Mouse (Mus musculus) WW6 (cell line): ENCODE data around the gene Garnl3.
"Not testable (repeated sequence)": the region's sequence is repeated elsewhere in the genome, so short reads cannot be mapped to it uniquely, and the experiment has no call there.

Source experiments
- DNase-seq: peaks from one replicate; pipeline ENCODE4 v3.0.0-alpha.2; 2013; ENCODE audit warnings: low read depth, low spot score

The Garnl3 gene

DNA sequence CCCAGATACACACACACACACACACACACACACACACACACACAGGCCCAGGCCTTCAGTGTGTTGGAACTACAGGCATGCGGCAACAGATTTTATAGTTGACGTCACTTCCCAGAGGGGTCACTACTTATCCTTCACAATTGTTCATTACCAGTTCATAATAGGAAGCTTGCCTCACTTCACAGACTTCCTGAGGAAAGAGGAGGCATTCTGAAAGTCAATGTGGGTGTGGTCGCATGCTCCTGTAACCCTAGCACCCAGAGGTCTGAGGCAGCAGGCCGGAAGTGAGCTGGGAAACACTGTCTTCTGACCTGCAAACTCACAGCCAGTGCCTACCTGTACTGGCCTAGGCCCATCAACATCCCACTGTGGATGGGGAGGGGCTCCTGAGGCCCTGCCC is 106.4 kb downstream of the Garnl3 start:
- DNase-seq, result no peak

DNA sequence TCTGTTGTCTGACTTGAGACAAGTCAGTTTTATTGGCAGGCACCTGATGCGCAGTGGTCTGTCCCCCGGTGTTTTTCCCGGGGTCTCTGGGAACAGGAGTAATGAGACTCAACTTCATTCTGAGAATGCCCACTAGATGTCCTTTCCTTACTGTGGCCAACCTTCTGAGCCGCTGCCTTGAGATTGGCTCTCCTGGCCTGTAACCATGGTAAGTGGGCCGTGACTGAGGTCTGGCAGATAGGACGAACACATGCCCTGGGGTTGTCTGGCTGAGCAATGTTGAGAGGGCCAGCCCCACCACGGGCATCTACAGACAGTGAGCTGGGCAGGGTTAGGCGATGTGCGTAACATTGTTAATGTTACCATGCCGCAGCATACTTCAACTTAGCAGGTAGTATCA is 106.9 kb downstream of the Garnl3 start:
- DNase-seq, result no peak

DNA sequence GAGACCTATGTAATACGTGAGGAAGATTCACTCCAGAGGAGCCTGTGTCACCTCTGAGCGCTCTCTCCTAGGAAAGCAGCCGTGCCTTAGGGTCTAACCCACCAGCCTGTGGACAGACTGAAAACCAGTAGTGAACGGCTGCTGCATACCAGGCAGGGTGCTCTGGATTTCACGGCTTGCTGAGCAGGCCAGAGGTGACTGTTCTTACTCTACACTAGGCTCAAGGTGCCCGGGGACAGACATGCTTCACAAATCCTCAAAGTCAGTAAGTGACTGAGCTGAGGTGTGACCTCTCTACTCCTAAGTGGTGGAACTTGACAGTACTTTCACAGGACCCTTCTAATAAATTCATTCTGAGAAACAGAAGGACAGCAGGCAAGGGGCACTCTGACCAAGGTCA is 108.6 kb downstream of the Garnl3 start:
- no peak for DNase-seq

DNA sequence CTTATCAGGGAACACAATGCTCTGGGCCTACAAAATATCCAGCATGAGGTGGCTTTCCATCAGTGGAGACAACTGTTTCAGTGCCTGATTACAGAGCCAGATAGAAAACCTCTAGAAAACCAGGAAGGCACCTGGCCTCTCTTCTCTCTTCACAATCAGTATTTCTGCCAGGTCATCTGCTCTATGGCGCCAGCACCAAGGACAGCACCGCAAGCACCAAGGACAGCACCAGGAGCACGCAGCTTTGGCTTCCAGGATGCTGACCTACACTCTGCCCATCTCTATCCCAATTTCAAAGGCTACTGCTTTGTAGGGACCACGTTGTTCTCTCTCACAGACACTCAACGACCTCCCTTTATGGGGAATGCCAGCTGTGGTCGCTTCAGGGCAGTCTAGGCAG is 113.4 kb downstream of the Garnl3 start:
- DNase-seq, result no peak

DNA sequence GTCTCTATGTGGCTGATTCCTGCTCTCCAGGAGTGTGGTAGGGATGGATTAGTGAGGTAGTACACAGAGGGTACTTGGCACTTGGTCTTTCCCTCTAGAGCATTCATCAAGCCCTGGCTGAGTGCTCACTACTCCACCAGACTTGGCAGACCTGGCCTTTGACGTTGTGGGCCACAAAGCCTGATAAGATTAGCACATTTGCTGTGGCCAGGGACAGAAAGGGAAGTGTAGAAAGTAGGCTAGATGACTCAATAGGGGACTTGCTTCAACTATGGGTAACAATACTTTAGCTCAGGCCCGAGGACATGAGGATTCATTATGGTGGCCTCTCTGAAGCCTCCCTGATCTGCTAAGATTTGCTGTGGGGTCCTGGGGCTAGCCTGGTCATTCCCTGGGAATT is 114.3 kb downstream of the Garnl3 start:
- DNase-seq, result no peak

DNA sequence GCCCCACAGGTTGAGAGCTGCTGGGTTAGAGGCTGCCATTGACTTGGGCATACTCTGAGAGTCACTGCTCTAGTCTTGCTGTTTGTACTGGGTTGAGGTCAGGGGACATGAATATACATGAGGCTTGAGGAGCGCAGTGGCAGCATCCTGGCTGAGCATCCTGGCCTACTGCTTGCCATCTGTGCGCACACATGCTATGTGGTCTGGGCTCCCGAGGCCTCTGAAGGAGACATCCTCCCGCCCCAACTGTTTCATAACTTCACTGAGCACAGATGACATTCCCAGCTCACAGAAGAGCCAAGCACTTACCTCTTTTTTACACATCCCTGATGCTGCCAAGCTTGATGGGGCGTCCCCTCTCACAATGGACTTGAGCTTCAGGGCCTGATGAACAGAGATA is 116.6 kb downstream of the Garnl3 start:
- no peak for DNase-seq

DNA sequence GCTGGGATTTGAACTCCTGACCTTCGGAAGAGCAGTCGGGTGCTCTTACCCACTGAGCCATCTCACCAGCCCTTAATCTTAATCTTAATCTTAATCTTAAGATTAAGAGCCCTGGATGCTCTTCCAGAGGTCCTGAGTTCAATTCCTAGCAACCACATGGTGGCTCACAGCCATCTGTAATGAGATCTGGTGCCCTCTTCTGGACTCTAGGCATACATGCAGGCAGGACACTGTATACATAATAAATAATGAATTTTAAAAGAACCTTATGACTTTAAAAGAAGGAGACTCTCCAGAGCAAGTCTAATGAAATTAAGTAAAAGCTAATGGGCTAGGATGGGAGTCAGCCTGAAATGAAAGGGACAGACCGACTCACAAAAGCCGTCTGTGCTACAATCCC is 122.4 kb downstream of the Garnl3 start:
- DNase-seq, result not testable (repeated sequence)

DNA sequence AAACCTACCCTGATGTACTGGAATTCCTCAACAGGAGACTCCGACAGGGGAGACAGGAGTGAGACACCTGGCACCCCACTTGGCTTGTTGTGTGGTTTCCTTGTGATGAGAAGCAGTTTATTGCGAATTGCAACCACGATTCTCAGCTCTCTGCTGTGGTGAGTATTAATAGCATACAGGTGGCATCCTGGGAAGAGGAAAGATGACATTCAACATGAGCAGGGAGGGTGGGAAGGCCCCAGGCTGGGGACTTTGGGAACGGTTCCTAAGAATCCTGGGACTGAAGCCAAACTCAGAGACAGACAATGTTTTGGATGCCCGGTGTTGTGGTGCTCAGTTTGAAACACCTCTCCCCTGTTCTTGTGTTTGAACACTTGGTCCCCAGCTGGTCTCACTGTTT is 126.4 kb downstream of the Garnl3 start:
- DNase-seq, result no peak

DNA sequence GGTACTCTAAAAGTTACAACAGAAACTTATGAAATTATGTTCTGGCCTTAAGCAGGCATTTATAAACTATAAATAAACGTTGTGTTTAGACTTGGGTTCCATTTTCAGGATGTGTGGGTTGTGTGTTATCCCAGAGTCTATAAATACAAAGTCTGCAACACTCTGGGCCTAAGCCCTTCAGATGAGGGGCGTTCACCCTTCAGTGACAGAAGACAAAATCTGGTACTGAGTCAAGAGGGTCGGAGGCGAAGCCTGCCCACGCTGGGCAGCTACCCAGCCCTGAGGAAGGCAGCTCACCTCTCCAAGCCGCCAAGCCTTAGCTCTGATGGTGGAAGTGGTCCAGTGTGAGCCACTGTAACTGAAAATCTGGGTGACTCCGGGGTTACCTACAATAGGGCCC is 129.3 kb downstream of the Garnl3 start:
- DNase-seq, result no peak

DNA sequence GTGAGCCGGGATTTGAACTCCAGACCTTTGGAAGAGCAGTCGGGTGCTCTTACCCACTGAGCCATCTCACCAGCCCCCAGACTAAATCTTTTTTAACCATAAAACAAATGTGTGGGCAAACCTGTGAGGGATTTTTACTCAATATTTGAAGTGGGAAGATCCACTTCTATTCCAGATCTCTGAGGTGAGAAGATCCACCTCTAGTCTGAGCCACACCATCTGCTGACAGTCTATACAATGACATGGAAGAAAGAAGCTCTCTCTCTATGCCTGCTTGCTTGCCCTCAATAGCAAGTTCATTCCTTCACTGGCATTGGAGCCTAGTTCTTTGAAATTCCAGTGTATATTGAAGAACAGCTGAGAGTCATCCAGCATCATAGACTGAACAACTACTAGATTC is 131.7 kb downstream of the Garnl3 start:
- no peak for DNase-seq

DNA sequence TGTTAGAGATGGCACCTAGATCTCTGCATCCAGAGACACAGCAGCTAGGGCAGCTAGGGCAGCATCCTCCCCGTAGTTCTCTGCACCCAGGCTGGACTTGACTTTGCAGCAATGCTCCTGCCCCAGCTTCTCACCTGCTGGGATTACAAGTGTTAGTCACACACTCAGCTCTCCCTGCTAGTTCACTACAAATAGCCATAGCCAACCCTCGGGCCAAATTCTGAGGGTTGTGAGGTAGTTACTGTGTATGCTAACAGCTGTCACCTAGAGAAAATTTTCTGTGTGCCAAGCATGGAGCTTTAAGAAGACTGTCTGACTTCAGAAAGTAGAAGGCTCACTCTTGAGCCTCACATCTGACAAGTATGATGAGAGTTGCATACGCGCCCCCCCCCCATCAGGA is 133.7 kb downstream of the Garnl3 start:
- no peak for DNase-seq

DNA sequence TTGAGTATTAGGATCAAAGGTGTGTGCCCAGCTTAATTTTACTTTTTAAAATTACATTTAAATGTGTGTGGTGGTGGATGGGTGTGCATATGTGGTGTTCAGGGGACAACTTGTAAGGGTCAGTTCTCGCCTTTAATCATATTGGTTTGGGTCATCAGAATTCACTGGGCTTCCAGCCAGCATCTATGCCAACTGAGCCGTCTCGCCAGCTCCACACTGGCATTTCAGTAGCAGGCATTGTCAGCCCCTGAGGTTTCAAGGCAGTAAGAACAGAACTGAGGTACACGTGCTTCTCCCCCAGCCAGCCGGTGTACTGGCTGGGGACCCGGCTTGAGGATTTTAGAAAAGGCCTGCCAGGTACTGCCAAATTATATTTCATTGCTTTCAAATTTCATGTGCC is 134.4 kb downstream of the Garnl3 start:
- no peak for DNase-seq

DNA sequence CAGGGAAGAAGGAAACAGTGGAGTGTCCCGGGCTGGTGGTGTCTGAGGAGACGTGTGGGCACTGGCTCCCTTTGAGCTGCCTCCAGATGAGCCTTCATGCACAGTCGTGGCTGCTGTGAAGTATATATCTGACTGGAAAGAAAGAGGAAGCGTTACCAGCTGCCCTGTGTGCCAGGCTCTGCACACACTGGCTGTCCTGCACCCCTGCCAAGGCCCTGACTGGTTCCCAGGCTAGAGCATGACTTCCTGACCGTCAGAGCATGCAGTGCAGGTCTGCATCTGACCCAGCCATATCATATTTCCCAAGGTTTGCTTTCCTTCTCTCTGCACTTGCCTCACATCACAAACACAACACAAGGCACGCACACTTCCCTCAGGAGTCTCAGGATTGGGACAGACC is 139.3 kb downstream of the Garnl3 start:
- DNase-seq, result no peak

DNA sequence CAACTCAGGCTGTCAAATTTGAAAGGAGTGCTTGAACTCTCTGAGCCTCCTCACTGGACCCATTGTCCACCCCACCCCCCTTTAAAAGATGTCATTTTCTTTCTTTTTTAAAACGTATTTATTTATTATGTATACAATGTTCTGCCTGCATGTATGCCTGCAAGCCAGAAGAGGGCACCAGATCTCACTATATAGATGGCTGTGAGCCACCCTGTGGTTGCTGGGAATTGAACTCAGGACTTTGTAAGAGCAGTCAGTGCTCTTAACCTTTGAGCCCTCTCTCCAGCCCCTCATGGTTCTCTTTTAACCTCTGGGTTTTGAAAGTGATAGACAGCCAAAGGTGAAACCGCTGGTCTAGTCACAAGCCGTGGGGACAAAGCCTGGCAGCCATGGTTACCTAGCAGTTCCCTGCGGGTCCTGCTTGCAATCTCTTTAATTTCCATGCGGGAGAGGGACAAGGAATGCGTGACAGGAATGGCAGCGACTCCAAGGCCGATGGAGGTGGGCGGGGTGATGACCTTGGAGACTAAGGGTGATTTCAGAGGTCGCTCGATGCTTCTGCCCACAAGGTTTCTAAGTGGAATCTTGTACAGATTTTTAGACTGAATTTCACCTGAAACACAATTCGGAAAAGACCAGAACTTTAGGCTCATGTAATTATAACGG is 141.2 kb downstream of the Garnl3 start:
- no peak for DNase-seq

DNA sequence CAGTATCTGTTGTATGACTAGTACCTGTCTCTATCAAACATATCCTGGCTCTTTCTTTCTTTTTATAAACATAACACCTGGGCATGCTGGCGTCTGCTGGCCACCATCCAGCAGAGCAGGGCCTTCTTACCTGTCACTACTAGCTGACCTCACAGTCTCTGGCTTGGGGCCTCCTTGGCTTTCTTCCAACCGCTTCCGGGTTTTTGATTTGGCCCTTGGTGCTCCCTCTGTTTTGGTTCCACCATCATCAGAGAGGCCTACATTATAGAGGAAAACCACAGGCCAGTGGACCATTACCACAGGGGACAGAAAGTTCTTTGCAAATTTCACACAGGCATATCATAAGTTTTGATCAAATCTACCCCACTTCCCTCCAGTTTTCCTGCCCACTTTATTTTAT is 142.1 kb downstream of the Garnl3 start:
- no peak for DNase-seq

DNA sequence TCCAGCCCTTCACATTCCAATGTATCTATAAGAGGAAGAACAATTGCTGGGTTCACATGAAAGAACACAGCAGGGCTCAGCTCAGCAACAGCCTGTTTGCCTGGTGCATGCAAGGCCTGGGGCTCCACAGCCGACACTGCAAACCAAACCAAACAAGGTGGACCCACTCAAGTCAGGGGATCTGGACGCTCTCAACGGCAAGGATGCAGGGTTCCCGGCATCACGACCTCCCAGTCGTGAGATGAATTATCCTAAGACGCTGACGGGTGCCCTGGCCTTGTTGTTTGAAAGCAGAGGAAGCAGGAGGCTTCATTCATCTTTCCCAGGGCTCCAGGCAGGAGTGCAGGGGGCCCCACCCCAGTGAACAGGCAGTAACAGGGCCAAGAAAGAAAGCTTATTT is 145.6 kb downstream of the Garnl3 start:
- DNase-seq, result no peak

DNA sequence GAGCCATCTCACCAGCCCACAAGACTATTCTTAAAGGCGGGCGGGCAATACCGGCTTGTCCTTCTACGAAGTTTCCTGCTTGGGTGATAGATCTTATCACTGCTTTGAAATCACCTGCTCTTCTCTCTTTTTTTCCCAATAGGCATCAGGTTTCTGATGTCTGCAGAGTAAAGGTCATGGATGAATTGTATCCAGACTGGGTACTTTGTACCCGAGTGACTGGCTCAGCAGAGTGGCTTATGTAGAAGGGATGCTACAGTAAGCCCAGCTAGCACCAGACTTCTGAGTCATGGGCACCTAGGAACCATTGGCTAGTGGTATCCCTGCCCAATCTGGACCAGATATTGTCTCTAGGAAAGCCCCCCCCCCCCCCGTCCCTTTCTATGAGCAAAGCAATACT is 147.8 kb downstream of the Garnl3 start:
- DNase-seq, result no peak

DNA sequence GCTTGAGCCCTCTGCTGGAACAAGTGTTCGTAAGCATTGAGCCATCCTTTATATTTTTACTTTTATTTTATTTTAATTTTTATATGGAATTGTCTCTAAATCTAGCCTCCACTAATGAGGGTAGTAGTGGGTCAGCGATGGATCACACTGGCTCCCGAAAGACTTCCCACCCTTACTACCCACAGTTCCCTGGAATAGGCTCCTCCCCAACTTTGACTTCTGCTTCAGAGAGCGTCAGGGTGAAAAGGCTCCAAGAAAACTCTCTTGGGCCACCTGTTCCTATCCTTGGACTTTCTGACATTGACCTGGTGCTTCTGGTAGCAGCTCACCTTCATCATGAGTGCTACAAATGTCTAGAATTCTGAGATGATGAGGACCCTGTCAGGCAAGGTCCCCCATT is 148.8 kb downstream of the Garnl3 start:
- DNase-seq, result no peak

DNA sequence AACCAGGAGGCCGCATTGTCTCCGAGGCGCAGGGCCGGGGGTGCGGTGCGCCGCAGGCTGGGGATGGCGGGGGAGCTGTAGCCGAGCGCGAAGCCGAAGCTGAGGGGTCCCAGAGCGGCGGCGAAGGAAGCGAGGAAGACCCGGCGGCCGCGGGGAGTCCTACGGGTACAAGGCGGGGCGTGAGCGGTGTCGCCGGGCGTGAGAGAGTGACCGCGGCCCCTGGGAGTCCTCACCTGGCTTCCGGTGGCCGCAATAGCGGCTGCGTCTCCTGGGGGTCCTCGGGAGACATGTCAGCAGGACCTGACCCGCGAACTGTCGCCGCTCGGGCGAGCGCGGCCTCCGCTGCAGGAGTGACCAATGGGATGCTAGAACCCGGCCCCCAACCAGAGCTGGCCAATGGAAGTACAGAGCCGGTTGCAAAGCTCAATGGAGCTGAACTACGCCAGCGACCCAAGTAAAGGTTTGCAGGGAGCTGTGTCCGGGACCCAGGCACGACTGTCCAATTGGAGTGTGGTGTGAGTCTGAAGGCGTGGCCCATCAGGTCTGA is 149.7 kb downstream of the Garnl3 start, which contains the start of gene Slc2a8:
TSS of gene Slc2a8 (minus strand) at position 359 of the 547 bp plus-strand sequence.
- peak; percentile 89 for DNase-seq

DNA sequence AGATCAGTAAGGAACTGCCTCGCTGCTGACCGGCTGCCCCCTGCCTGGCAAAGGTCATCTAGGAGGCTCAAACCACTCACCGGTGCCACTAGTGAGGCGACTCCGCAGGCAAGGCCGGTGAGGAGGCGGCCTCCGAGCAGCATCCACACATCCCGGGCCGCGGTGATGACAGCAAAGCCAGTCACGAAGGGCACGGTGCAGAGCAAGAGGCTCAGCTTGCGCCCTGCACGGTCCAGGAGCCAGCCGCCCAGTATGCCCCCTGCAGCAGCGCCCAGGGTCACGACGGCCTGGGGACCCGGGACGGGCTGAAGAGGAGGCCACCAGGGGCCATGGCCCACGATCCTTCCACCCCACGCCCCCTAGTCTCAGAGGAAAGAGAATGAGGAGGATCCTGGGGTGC is 150.2 kb downstream of the Garnl3 start:
- DNase-seq, result no peak

DNA sequence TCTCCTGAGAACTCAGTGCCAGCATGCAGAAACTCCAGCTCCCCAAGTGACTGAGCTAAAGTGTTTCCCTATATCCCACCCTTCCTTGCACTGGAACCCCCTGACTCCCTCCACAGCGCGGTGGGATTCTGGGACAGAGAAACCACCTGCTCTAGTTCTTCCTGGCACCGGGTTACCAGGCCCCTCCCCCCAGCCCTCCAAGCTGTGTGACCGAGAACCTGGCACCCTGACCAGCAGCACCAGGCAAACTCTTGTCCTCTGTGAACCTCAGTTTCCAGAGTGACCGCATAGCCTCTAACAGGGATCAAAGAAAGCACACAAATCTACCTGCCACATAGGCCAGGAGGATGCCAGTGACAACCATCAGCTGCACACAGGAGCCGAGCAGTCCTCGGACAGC is 151.8 kb downstream of the Garnl3 start:
- no peak for DNase-seq

DNA sequence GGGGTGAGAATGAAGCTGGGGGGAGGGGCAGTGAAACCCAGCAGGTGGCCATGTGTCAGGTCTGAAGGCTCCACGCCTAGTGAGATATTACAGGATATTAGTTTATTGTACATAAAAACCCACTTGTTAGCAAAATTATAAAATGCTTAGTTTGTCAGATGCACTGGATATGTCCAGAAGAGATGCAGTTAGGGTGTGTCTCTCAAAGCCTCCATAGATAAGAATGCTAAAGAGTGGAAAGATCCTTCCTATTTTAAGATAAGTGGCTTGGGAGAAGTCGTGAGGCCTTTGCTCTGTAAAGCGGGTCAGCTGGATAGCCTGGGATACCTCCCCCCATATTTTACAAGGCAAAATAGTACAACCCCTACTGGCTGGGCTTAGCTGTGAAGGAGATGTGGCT is 152.8 kb downstream of the Garnl3 start:
- no peak for DNase-seq

DNA sequence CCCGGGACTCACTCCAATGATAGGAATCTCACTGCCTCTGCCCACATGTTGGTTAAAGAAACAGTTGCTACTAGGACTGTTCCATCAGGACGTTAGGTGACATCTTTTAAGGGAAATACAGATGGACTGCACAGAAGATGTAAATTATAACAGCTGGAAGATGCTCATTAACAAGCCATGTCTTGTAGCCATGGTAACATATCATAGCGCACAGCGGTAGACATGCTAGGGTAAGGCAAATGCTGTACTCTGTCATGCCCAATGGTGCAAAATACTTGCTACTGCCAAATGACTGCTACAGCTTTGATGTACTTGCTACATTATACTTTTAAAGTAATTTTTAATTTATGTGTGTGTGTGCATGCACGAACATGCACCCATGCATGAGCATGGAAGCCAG is 154.3 kb downstream of the Garnl3 start:
- DNase-seq, result no peak

DNA sequence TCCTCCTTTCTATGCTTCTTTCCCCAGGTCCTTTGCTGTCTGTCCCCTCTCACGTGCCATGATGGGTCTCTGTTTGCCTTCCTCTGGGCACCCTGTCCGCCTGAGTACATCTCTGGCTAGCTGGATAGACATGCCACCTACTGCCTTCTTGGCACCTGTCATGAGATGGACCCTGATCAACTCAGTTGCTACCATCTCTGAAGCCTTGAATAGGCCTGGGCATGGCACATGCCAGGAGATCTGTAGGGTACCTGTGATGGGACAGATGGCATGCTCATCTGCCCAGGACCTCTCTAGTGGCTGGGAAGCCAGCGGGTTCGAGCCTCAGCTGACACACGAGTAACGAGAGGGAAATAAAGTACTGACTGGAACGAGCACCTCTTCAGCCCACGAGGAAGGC is 157.2 kb downstream of the Garnl3 start:
- no peak for DNase-seq
